Mouse (Mus musculus): Measurements from ENCODE around the gene Echdc3. TPM values are rescaled to one million over a fixed set of nuclear protein-coding genes. Genes with fewer than 3 reads are reported as not detected.

Echdc3 gene
- polyA plus RNA-seq, 1 experiment from 2014 or later = 2.9 TPM

GRCm38 (mm10) chr2:6210840-6211239, 2.0 kb downstream of the Echdc3 start:
- Histone ChIP-seq H3K4me1 (peaks cover 16% of the 10 kb centered on the region), H3K9ac (no peak overlapping the region), H3K27ac (no peak overlapping the region), H3K4me3 (replicated peaks) (no peak overlapping the region), H3K4me2 (no peak overlapping the region), H3K27me3 (peaks cover 5% of the 10 kb centered on the region; the same call in 1 of the 2 replicates), H3K9me3 (no peaks in the 10 kb centered on the region), H3K36me3 (replicated peaks) (no peaks in the 10 kb centered on the region)
- WGBS = 84% methylated on average over 6 of the region's 6 CpGs
- no peak for ATAC-seq (ENCODE audit: low FRiP score)

GRCm38 (mm10) chr2:6209746-6210145, 3.1 kb downstream of the Echdc3 start:
- no peak overlapping the region for H3K4me2 ChIP-seq
- no peak for ATAC-seq (ENCODE audit: low FRiP score)
- peaks cover 5% of the 10 kb centered on the region; the same call in 1 of the 2 replicates for H3K27me3 ChIP-seq
- H3K27ac ChIP-seq = no peak overlapping the region
- WGBS = 86% methylated on average over 3 of the region's 3 CpGs
- no peak overlapping the region for H3K4me3 ChIP-seq (replicated peaks)
- no peaks in the 10 kb centered on the region for H3K36me3 ChIP-seq (replicated peaks)
- H3K9ac ChIP-seq = no peak overlapping the region
- peaks cover 16% of the 10 kb centered on the region for H3K4me1 ChIP-seq
- no peaks in the 10 kb centered on the region for H3K9me3 ChIP-seq

- Histone ChIP-seq H3K9ac (no peak overlapping the region), H3K4me1 (peaks cover 16% of the 10 kb centered on the region), H3K27ac (no peak overlapping the region), H3K9me3 (no peaks in the 10 kb centered on the region), H3K4me2 (no peak overlapping the region), H3K4me3 (replicated peaks) (no peak overlapping the region), H3K36me3 (replicated peaks) (no peaks in the 10 kb centered on the region), H3K27me3 (peaks cover 4% of the 10 kb centered on the region; the same call in 1 of the 2 replicates)
- 85% methylated on average over 11 of the region's 11 CpGs for WGBS
- ATAC-seq (ENCODE audit: low FRiP score) = no peak
Observed at GRCm38 (mm10) chr2:6209116-6209515, 3.7 kb downstream of the Echdc3 start.

- Histone ChIP-seq H3K36me3 (replicated peaks) (no peaks in the 10 kb centered on the region), H3K27me3 (no peaks in the 10 kb centered on the region; the same call in 1 of the 2 replicates), H3K4me3 (replicated peaks) (no peak overlapping the region), H3K4me2 (no peak overlapping the region), H3K4me1 (peaks cover 7% of the 10 kb centered on the region), H3K9me3 (no peaks in the 10 kb centered on the region), H3K27ac (no peak overlapping the region), H3K9ac (no peak overlapping the region)
- WGBS = 82% methylated on average over 2 of the region's 2 CpGs
- no peak for ATAC-seq (ENCODE audit: low FRiP score)
Observed at GRCm38 (mm10) chr2:6207736-6208135, 5.1 kb downstream of the Echdc3 start.

GRCm38 (mm10) chr2:6196363-6196973, 16.4 kb downstream of the Echdc3 start:
- peaks cover 14% of the 10 kb centered on the region for H3K4me1 ChIP-seq
- H3K27me3 ChIP-seq = no peaks in the 10 kb centered on the region
- H3K9me3 ChIP-seq = no peaks in the 10 kb centered on the region
- no peak overlapping the region for H3K9ac ChIP-seq
- WGBS = 52% methylated on average over 9 of the region's 10 CpGs
- no peak overlapping the region for H3K4me3 ChIP-seq (replicated peaks)
- H3K4me2 ChIP-seq = no peak overlapping the region
- H3K36me3 ChIP-seq (replicated peaks) = no peaks in the 10 kb centered on the region
- 0 out of 2 replicates have a peak, but pooled peaks have one; percentile 27 for ATAC-seq (ENCODE audit: low FRiP score)
- no peak overlapping the region for H3K27ac ChIP-seq

- no peaks in the 10 kb centered on the region for H3K36me3 ChIP-seq (replicated peaks)
- ATAC-seq (ENCODE audit: low FRiP score) = 0 out of 2 replicates have a peak, but pooled peaks have one; percentile 17
- peaks cover 14% of the 10 kb centered on the region for H3K4me1 ChIP-seq
Observed at GRCm38 (mm10) chr2:6195468-6196239, 17.2 kb downstream of the Echdc3 start.

GRCm38 (mm10) chr2:6194497-6194896, 18.3 kb downstream of the Echdc3 start:
- no peak overlapping the region for H3K9ac ChIP-seq
- no peaks in the 10 kb centered on the region for H3K9me3 ChIP-seq
- H3K36me3 ChIP-seq (replicated peaks) = no peaks in the 10 kb centered on the region
- no peak overlapping the region for H3K4me2 ChIP-seq
- peaks cover 14% of the 10 kb centered on the region for H3K4me1 ChIP-seq
- H3K27me3 ChIP-seq = no peaks in the 10 kb centered on the region
- H3K4me3 ChIP-seq (replicated peaks) = no peak overlapping the region
- no peak overlapping the region for H3K27ac ChIP-seq
- no peak for ATAC-seq (ENCODE audit: low FRiP score)
- WGBS = 75% methylated on average over 7 of the region's 7 CpGs

More at GRCm38 (mm10) chr2:6195468-6196239, 17.2 kb downstream of the Echdc3 start:
- Histone ChIP-seq H3K27ac (no peak overlapping the region), H3K9ac (no peak overlapping the region), H3K27me3 (no peaks in the 10 kb centered on the region), H3K4me3 (replicated peaks) (no peak overlapping the region), H3K4me2 (no peak overlapping the region), H3K9me3 (no peaks in the 10 kb centered on the region)
- 74% methylated on average over 15 of the region's 15 CpGs for WGBS

GRCm38 (mm10) chr2:6193591-6193973, 19.3 kb downstream of the Echdc3 start:
- no peak overlapping the region for H3K9ac ChIP-seq
- WGBS = 72% methylated on average over 10 of the region's 10 CpGs

GRCm38 (mm10) chr2:6192820-6193590, 19.8 kb downstream of the Echdc3 start:
- peak; percentile 68; the same call in 1 of the 2 replicates for ATAC-seq (ENCODE audit: low FRiP score)
- Histone ChIP-seq H3K4me3 (replicated peaks) (no peak overlapping the region), H3K4me2 (no peak overlapping the region), H3K27ac (no peak overlapping the region), H3K27me3 (no peaks in the 10 kb centered on the region), H3K9me3 (no peaks in the 10 kb centered on the region), H3K36me3 (replicated peaks) (no peaks in the 10 kb centered on the region), H3K9ac (no peak overlapping the region), H3K4me1 (peaks cover 14% of the 10 kb centered on the region)
- WGBS = 77% methylated on average over 20 of the region's 20 CpGs

More at GRCm38 (mm10) chr2:6193591-6193973, 19.3 kb downstream of the Echdc3 start:
- H3K27ac ChIP-seq = no peak overlapping the region
- no peaks in the 10 kb centered on the region for H3K27me3 ChIP-seq
- no peak overlapping the region for H3K4me2 ChIP-seq
- no peaks in the 10 kb centered on the region for H3K9me3 ChIP-seq
- H3K4me1 ChIP-seq = peaks cover 14% of the 10 kb centered on the region
- no peak overlapping the region for H3K4me3 ChIP-seq (replicated peaks)
- H3K36me3 ChIP-seq (replicated peaks) = no peaks in the 10 kb centered on the region
- no peak for ATAC-seq (ENCODE audit: low FRiP score)

- no peaks in the 10 kb centered on the region for H3K27me3 ChIP-seq
- no peak overlapping the region for H3K4me3 ChIP-seq (replicated peaks)
- no peak overlapping the region for H3K9ac ChIP-seq
- H3K36me3 ChIP-seq (replicated peaks) = no peaks in the 10 kb centered on the region
- no peaks in the 10 kb centered on the region for H3K9me3 ChIP-seq
- WGBS = 91% methylated on average over 6 of the region's 6 CpGs
- H3K4me1 ChIP-seq = peaks cover 7% of the 10 kb centered on the region; the same call in 1 of the 2 replicates
- no peak overlapping the region for H3K4me2 ChIP-seq
- H3K27ac ChIP-seq = no peak overlapping the region
- no peak for ATAC-seq (ENCODE audit: low FRiP score)
Observed at GRCm38 (mm10) chr2:6190036-6190435, 22.8 kb downstream of the Echdc3 start.

GRCm38 (mm10) chr2:6189675-6189998, 23.2 kb downstream of the Echdc3 start:
- Histone ChIP-seq H3K27ac (no peak overlapping the region), H3K4me3 (replicated peaks) (no peak overlapping the region), H3K4me1 (peaks cover 7% of the 10 kb centered on the region; the same call in 1 of the 2 replicates), H3K4me2 (no peak overlapping the region), H3K27me3 (no peaks in the 10 kb centered on the region), H3K9ac (no peak overlapping the region), H3K9me3 (no peaks in the 10 kb centered on the region), H3K36me3 (replicated peaks) (no peaks in the 10 kb centered on the region)
- no peak for ATAC-seq (ENCODE audit: low FRiP score)
- 86% methylated on average over 2 of the region's 2 CpGs for WGBS
